Mouse (Mus musculus) thymus, postnatal 36 days (tissue): ENCODE data around the gene Ttc5.
"Not testable (repeated sequence)": the region's sequence is repeated elsewhere in the genome, so short reads cannot be mapped to it uniquely, and the experiment has no call there.

Experiments used
- DNase-seq, 2 experiments: peaks; one replicate each; pipeline ENCODE4 v3.0.0; 2022; ENCODE audit warnings: mixed read lengths in 2 of 2

Gene Ttc5

GRCm38 (mm10) chr14:50765736-50766135 lies 19.6 kb downstream of the Ttc5 start:
- no peak for DNase-seq

- DNase-seq: no peak
These were observed 26.8 kb downstream of the Ttc5 start for GRCm38 (mm10) chr14:50758416-50759085.

- no peak for DNase-seq
These were observed 40.3 kb downstream of the Ttc5 start, which contains the start of gene Olfr749 for GRCm38 (mm10) chr14:50744994-50745393. Gene Olfr749, minus strand, starts transcription at chr14:50745094.

- DNase-seq: no peak
These were observed 43.7 kb downstream of the Ttc5 start for GRCm38 (mm10) chr14:50741584-50741983.

GRCm38 (mm10) chr14:50740334-50740733 lies 45.0 kb downstream of the Ttc5 start:
- DNase-seq: no peak

- DNase-seq: not testable (repeated sequence)
These were observed 62.9 kb downstream of the Ttc5 start for GRCm38 (mm10) chr14:50722371-50722770.

GRCm38 (mm10) chr14:50719875-50720274 lies 65.4 kb downstream of the Ttc5 start:
- not testable (repeated sequence) for DNase-seq
